Mouse (Mus musculus) kidney, adult 2 months (tissue): Measurements from ENCODE around the gene Mfsd7a.
"Not testable (repeated sequence)": the region's sequence is repeated elsewhere in the genome, so short reads cannot be mapped to it uniquely, and the experiment has no call there.

Source experiments
- CTCF ChIP-seq: fragments of 200-500 bp; conservative IDR thresholded peaks from 2 replicates; pipeline ENCODE4 v1.5.1; 2011; ENCODE audit warnings: low read depth, mild to moderate bottlenecking, control low read depth, low read length, moderate library complexity, mixed read lengths; ENCODE audit not compliant: insufficient read depth, insufficient read length
- POLR2A ChIP-seq: fragments of 200-500 bp; IDR thresholded peaks from one replicate; pipeline ENCODE4 v1.6.1; 2011; ENCODE audit warnings: low read depth, low read length, control low read depth

DNA sequence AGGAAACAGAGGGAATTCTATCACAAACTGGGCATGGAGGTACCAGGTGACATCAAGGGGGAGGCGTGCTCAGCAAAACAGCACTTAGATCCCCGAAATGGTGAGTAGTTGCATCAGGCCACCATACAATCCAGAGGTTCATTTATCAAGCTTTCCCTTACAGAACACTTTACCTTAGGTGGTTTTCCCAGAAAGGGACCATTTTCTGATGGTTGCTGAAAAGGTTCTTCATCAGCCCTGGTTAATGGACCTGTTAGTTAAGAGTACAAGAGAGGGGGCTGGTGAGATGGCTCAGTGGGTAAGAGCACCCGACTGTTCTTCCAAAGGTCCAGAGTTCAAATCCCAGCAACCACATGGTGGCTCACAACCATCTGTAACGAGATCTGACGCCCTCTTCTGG is 37.5 kb upstream of the Mfsd7a start:
- TF ChIP-seq POLR2A, CTCF: not testable (repeated sequence)
